Mouse (Mus musculus): ENCODE data around the gene Ugt1a6b. TPM values are rescaled to one million over a fixed set of nuclear protein-coding genes. Genes with fewer than 3 reads are reported as not detected.
"Not testable (repeated sequence)": the region's sequence is repeated elsewhere in the genome, so short reads cannot be mapped to it uniquely, and the experiment has no call there.

Gene Ugt1a6b
- polyA plus RNA-seq, 1 experiment from 2014 or later, result 4.0 TPM

DNA sequence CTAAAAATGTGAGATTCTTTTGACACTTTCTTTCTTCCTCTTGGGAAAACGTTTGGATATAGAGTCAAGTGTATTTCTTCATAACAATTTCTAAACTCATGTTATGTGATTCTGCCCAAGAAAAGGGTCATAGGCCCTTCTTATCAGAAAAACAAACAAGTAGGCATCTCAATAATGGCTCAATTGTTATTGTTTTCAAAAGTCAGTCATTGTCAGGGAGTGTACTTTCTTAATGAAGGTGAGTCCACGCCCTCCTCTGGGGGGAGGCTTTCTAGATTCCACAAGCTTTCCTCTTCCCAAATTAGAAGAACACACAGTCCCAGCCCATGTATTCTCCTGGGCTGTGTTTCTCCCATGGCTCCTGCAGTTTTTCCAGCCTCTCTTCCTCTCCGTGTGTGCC lies 15.5 kb upstream of the Ugt1a6b start, which contains the start of gene Ugt1a8:
Ugt1a8 (plus strand) TSS at position 301 of the 400 bp plus-strand sequence.
- Histone ChIP-seq H3K9ac (ENCODE audit: low read depth, low read length) (no peak within 1 kb of the TSS), H3K9me3 (ENCODE audit: control insufficient read depth, low read length) (no peaks in the 10 kb centered on the region), H3K4me2 (ENCODE audit: low read length) (no peak within 1 kb of the TSS), H3K27ac (ENCODE audit: low read depth, low read length) (no peak within 1 kb of the TSS), H3K4me1 (ENCODE audit: control insufficient read depth, insufficient read depth, low read depth, low read length) (no peaks in the 10 kb centered on the region), H3K4me3 (ENCODE audit: low read length) (no peak within 1 kb of the TSS), H3K27me3 (replicated peaks; ENCODE audit: control insufficient read depth, insufficient read depth, low read length) (no peaks in the 10 kb centered on the region), H3K36me3 (ENCODE audit: control insufficient read depth, insufficient read depth, low read length) (no peaks in the 10 kb centered on the region)
- WGBS, result 73% methylated on average over 3 of the region's 3 CpGs
- ATAC-seq, result no peak

DNA sequence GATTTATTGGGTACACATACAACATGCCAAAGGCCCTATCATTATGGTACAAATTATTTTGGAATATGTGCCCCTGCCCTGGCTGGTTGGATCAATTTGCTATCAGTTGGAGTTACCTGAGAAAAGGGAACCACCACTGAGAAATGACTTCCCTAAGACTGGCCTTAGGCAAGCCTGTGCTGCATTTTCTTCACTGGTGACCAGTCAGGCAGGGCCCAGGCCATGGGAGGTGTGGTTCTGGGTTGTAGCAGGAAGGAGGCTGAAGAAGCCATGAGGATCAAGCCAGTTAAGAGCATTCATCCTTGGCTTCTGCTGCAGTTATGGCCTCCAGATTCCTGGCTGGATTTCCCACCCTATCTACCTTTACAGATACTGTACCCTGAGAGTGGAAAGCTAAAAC lies 10.7 kb upstream of the Ugt1a6b start:
- ATAC-seq, result no peak
- Histone ChIP-seq H3K27me3 (replicated peaks; ENCODE audit: control insufficient read depth, insufficient read depth, low read length) (no peaks in the 10 kb centered on the region), H3K4me2 (ENCODE audit: low read length) (no peak overlapping the region), H3K9ac (ENCODE audit: low read depth, low read length) (no peak overlapping the region), H3K4me3 (ENCODE audit: low read length) (no peak overlapping the region), H3K27ac (ENCODE audit: low read depth, low read length) (no peak overlapping the region), H3K36me3 (ENCODE audit: control insufficient read depth, insufficient read depth, low read length) (no peaks in the 10 kb centered on the region), H3K4me1 (ENCODE audit: control insufficient read depth, insufficient read depth, low read depth, low read length) (no peaks in the 10 kb centered on the region), H3K9me3 (ENCODE audit: control insufficient read depth, low read length) (no peaks in the 10 kb centered on the region)

DNA sequence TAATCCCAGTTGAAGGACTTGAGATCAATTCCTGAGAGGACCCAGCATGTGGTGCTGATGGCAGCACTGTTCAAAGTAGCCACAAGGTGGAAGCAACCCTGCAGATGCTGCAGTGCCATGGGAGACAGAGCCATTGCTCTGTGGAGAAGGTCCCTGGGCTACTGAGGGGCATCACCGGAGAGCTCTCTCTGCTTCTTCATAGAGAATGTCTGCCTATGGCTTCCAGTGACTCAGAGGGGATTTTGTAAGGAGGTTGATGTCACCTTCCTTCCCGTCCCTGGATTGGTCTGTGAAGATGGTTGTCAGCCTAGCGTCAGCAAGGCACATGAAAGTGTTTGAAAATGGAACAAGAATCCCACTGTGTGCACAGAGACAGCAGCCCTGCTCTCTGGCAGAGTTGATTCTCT lies 8.8 kb upstream of the Ugt1a6b start:
- not testable (repeated sequence) for H3K36me3 ChIP-seq (ENCODE audit: control insufficient read depth, insufficient read depth, low read length); H3K4me2 ChIP-seq (ENCODE audit: low read length); H3K4me3 ChIP-seq (ENCODE audit: low read length); H3K27me3 ChIP-seq (replicated peaks; ENCODE audit: control insufficient read depth, insufficient read depth, low read length); H3K4me1 ChIP-seq (ENCODE audit: control insufficient read depth, insufficient read depth, low read depth, low read length); H3K9ac ChIP-seq (ENCODE audit: low read depth, low read length); H3K27ac ChIP-seq (ENCODE audit: low read depth, low read length); ATAC-seq; H3K9me3 ChIP-seq (ENCODE audit: control insufficient read depth, low read length)
- 79% methylated on average over 3 of the region's 3 CpGs for WGBS

- H3K9ac ChIP-seq (ENCODE audit: low read depth, low read length), result no peak within 1 kb of the TSS
- no peak within 1 kb of the TSS for H3K27ac ChIP-seq (ENCODE audit: low read depth, low read length)
- H3K27me3 ChIP-seq (replicated peaks; ENCODE audit: control insufficient read depth, insufficient read depth, low read length), result no peaks in the 10 kb centered on the region
- WGBS, result 77% methylated on average over 10 of the region's 10 CpGs
- no peaks in the 10 kb centered on the region for H3K36me3 ChIP-seq (ENCODE audit: control insufficient read depth, insufficient read depth, low read length)
- no peak within 1 kb of the TSS for H3K4me3 ChIP-seq (ENCODE audit: low read length)
- H3K4me1 ChIP-seq (ENCODE audit: control insufficient read depth, insufficient read depth, low read depth, low read length), result no peaks in the 10 kb centered on the region
- ATAC-seq, result no peak
- H3K4me2 ChIP-seq (ENCODE audit: low read length), result no peak within 1 kb of the TSS
- H3K9me3 ChIP-seq (ENCODE audit: control insufficient read depth, low read length), result no peaks in the 10 kb centered on the region
Observed at GRCm38 (mm10) chr1:88094941-88095492, 8.0 kb upstream of the Ugt1a6b start, which contains the start of gene Ugt1a7c. Ugt1a7c (plus strand) TSS chr1:88095062.

- not testable (repeated sequence) for H3K27ac ChIP-seq (ENCODE audit: low read depth, low read length); H3K4me3 ChIP-seq (ENCODE audit: low read length); H3K9me3 ChIP-seq (ENCODE audit: control insufficient read depth, low read length); H3K4me1 ChIP-seq (ENCODE audit: control insufficient read depth, insufficient read depth, low read depth, low read length); ATAC-seq; H3K27me3 ChIP-seq (replicated peaks; ENCODE audit: control insufficient read depth, insufficient read depth, low read length); H3K4me2 ChIP-seq (ENCODE audit: low read length); H3K36me3 ChIP-seq (ENCODE audit: control insufficient read depth, insufficient read depth, low read length); H3K9ac ChIP-seq (ENCODE audit: low read depth, low read length)
- WGBS, result 87% methylated on average over 3 of the region's 3 CpGs
Observed at GRCm38 (mm10) chr1:88098546-88098945, 4.5 kb upstream of the Ugt1a6b start.

DNA sequence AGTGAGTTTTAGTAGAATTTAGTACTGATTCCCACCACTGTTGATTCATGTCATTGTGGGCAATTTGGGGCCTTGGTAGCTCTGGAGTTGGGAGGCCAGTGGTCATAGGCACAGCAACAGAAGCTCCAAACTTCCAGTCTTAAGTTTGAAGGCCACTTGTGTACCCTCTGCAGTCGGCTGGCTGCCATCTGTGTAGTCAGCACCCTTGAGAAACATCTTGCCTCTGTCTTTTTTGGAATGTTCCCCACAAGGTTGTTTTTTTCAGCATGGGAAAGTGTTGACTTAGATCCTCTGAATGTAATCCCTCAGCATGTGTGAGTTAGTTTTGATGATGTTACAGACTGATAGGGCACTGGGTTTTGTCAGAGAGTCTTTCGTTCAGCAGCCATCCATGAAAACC lies 3.4 kb upstream of the Ugt1a6b start:
- not testable (repeated sequence) for H3K27ac ChIP-seq (ENCODE audit: low read depth, low read length); H3K4me2 ChIP-seq (ENCODE audit: low read length); H3K4me1 ChIP-seq (ENCODE audit: control insufficient read depth, insufficient read depth, low read depth, low read length); H3K36me3 ChIP-seq (ENCODE audit: control insufficient read depth, insufficient read depth, low read length); H3K4me3 ChIP-seq (ENCODE audit: low read length); H3K9ac ChIP-seq (ENCODE audit: low read depth, low read length); H3K9me3 ChIP-seq (ENCODE audit: control insufficient read depth, low read length); ATAC-seq; H3K27me3 ChIP-seq (replicated peaks; ENCODE audit: control insufficient read depth, insufficient read depth, low read length)
- WGBS, result 70% methylated on average over 2 of the region's 2 CpGs

DNA sequence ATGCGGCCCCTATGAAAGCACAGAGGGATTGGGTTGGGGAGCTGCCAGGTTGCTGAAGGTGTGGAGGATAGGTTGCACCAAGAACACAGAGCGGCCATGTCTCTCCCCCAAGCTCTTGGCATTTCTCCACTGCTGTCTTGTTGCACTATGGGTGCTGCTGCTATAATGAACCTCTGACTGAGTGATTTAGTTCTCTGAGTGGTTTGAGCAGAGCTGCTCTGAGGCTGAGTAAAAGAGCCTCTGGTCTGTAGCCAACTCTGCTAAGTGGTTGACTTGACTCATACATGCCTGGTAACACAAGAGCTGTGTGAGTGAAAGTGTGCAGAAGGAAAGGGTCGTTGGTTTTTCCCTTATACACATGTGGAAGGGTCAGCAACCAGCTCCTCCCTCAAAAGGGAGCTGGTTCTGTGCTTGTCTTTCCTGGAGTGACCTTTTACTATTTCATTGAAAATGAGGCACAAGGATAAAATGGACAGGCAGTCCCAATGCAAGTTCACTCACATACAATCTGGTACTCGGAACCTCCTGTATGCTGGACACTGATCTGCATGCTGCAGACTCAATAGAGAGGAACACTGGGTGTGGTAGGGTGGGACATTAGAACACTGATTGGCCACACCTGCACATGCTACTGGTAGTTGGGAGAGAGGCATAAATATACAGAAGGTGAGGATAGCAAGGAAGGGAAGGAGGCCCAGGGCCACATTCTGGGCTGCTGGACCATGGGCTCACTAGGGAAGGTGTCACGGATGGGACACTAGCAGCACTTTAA lies 831 bp downstream of the Ugt1a6b start:
- not testable (repeated sequence) for H3K36me3 ChIP-seq (ENCODE audit: control insufficient read depth, insufficient read depth, low read length); H3K4me2 ChIP-seq (ENCODE audit: low read length); H3K27me3 ChIP-seq (replicated peaks; ENCODE audit: control insufficient read depth, insufficient read depth, low read length); H3K4me1 ChIP-seq (ENCODE audit: control insufficient read depth, insufficient read depth, low read depth, low read length); H3K4me3 ChIP-seq (ENCODE audit: low read length); ATAC-seq; H3K9me3 ChIP-seq (ENCODE audit: control insufficient read depth, low read length); H3K9ac ChIP-seq (ENCODE audit: low read depth, low read length); H3K27ac ChIP-seq (ENCODE audit: low read depth, low read length)
- WGBS, result 82% methylated on average over 4 of the region's 5 CpGs

DNA sequence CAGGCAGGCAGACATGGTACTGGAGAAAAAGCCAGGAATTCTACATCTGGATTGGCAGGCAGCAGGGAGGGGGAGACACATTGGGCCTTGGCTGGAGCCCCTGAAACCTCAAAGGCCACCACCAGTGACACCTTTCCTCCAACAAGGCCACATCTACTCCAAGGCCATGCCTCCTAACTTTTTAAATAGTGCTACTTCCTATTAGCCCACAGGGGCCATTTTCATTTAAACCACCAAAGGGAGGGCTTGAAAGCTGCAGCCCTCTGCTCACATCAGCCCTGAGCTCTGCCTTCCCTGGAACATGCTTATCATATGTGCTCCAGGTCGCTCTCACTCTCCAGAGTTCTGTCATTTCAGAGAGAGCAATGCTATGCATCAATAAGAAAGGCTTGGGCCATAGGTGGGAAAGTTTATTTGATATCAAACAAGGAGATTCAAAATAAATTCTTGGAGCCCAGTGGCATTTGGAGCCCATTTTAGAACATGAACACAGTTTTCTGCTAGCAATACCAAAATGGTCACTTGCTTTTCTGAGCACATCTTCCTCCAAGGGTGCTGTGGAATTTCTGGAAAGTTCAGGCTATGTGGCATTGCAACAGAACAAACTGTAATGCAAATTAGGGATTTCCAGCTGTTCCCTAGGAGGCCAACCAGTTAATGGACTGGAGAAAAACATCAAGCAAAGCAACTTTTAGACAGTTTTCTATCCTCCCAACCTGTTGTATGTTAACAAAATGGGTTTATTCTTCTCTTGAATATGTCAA lies 1.8 kb downstream of the Ugt1a6b start:
- Histone ChIP-seq H3K27me3 (replicated peaks; ENCODE audit: control insufficient read depth, insufficient read depth, low read length) (no peaks in the 10 kb centered on the region), H3K27ac (ENCODE audit: low read depth, low read length) (no peak overlapping the region), H3K9me3 (ENCODE audit: control insufficient read depth, low read length) (no peaks in the 10 kb centered on the region), H3K4me3 (ENCODE audit: low read length) (no peak overlapping the region), H3K4me1 (ENCODE audit: control insufficient read depth, insufficient read depth, low read depth, low read length) (no peaks in the 10 kb centered on the region), H3K36me3 (ENCODE audit: control insufficient read depth, insufficient read depth, low read length) (no peaks in the 10 kb centered on the region), H3K9ac (ENCODE audit: low read depth, low read length) (no peak overlapping the region), H3K4me2 (ENCODE audit: low read length) (no peak overlapping the region)
- WGBS, result 85% methylated on average over 1 of the region's 1 CpGs
- no peak for ATAC-seq

DNA sequence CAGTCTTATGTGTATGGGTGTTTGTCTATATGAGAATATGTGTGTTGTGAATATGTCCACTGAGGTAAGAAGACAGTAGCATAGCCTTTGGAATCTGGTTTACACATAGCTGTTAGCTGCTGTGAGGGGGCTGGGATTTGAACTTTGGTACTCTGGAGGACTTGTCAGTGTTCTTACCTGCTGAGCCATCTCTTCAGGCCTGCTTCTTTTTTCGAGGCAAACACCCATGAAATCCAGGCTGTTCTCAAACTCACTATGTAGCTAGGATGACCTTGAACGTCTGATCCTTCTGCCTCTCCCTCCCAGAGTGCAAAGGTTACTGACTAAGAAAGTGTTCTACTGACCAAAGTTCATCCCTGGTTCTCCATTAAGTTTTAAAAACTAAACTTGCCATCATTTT lies 2.6 kb downstream of the Ugt1a6b start:
- Histone ChIP-seq H3K36me3 (ENCODE audit: control insufficient read depth, insufficient read depth, low read length) (no peaks in the 10 kb centered on the region), H3K4me2 (ENCODE audit: low read length) (no peak overlapping the region), H3K27me3 (replicated peaks; ENCODE audit: control insufficient read depth, insufficient read depth, low read length) (no peaks in the 10 kb centered on the region), H3K4me1 (ENCODE audit: control insufficient read depth, insufficient read depth, low read depth, low read length) (no peaks in the 10 kb centered on the region), H3K9ac (ENCODE audit: low read depth, low read length) (no peak overlapping the region), H3K27ac (ENCODE audit: low read depth, low read length) (no peak overlapping the region), H3K9me3 (ENCODE audit: control insufficient read depth, low read length) (no peaks in the 10 kb centered on the region), H3K4me3 (ENCODE audit: low read length) (no peak overlapping the region)
- 71% methylated on average over 2 of the region's 2 CpGs for WGBS
- ATAC-seq, result no peak

Measured in hindbrain, embryonic 16.5 days (tissue).